Mouse (Mus musculus): Measurements from ENCODE around the gene Fcor. TPM values are rescaled to one million over a fixed set of nuclear protein-coding genes. Genes with fewer than 3 reads are reported as not detected.
A peak's percentile ranks its signal among the peaks of the same experiment; 100 is the strongest.

Fcor gene
- polyA plus RNA-seq, 2 experiments, result 1.4 to 3.5 TPM

DNA sequence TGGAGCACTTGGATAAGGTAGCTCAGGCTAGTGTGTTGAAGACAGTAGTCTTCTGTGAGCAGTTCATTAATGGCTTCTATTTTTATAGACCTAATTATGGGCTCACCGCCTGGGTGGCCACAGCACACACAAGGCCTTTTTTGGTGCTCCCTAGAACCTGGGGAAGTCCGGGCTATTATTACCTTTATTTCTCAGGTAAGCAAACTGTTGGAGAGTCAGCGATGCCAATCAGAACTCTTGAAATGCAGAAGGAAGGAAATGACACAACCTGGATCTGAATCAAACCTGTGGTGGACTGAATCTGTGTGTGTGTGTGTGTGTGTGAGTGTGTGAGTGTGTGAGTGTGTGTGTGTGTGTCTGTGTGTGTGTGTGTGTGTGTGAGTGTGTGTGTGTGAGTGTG lies 22.0 kb upstream of the Fcor start, which contains the start of gene Fcer2a:
Gene Fcer2a (minus strand): TSS at position 55 of the 400 bp plus-strand sequence.
- WGBS (ENCODE audit: insufficient replicate concordance), result 54% methylated on average over 3 of the region's 3 CpGs
- no peak for TF ChIP-seq EP300 (IDR thresholded peaks at IDR 0.05; ENCODE audit: low read depth)
- TF ChIP-seq CTCF (IDR thresholded peaks at IDR 0.05; ENCODE audit: low read depth), result no peak
- Histone ChIP-seq H3K27ac (no peak within 1 kb of the TSS), H3K4me2 (ENCODE audit: low read depth) (no peak within 1 kb of the TSS), H3K9ac (replicated peaks) (no peak within 1 kb of the TSS), H3K9me3 (ENCODE audit: control insufficient read depth, low read length) (no peaks in the 10 kb centered on the region), H3K36me3 (replicated peaks; ENCODE audit: control insufficient read depth, insufficient read depth, low read depth) (no peaks in the 10 kb centered on the region), H3K27me3 (ENCODE audit: control insufficient read depth, insufficient read depth, low read length) (no peaks in the 10 kb centered on the region), H3K4me1 (replicated peaks; ENCODE audit: control insufficient read depth in 2 of 2, insufficient read depth in 2 of 2, low read length in 1 of 2) (no peaks in the 10 kb centered on the region), H3K4me3 (ENCODE audit: insufficient read depth in 1 of 2, low read depth in 2 of 2, low read length in 2 of 2) (no peak within 1 kb of the TSS)
- ATAC-seq (ENCODE audit: insufficient read depth) (no peak), DNase-seq (ENCODE audit: low read depth in 3 of 3, low spot score in 3 of 3) (no peak)

DNA sequence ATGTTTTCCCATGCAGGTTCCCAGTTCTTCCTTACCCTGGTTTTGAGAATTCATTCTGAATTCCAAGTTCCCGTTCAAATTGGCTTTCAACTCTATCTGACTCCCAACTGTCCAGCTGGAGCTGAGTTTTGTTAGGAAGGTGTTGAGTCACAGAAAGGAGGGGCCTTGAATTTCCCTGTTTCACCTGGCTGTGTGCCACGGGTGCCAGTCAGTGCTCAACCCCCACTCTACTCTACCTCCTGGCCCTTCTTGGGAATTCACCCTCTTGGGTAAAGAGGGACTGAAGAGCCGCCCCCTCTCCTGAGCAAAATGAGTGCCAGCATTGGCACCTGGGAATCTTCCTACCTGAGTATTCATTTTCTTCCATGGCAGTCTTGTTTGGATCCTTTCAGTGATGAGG lies 18.6 kb upstream of the Fcor start:
- ATAC-seq (ENCODE audit: insufficient read depth), result no peak
- H3K4me1 ChIP-seq (replicated peaks; ENCODE audit: control insufficient read depth in 2 of 2, insufficient read depth in 2 of 2, low read length in 1 of 2), result no peaks in the 10 kb centered on the region
- H3K9me3 ChIP-seq (ENCODE audit: control insufficient read depth, low read length), result no peaks in the 10 kb centered on the region
- TF ChIP-seq EP300 (IDR thresholded peaks at IDR 0.05; ENCODE audit: low read depth) (no peak), CTCF (IDR thresholded peaks at IDR 0.05; ENCODE audit: low read depth) (no peak)
- no peak overlapping the region for H3K4me3 ChIP-seq (ENCODE audit: insufficient read depth in 1 of 2, low read depth in 2 of 2, low read length in 2 of 2)
- no peak overlapping the region for H3K4me2 ChIP-seq (ENCODE audit: low read depth)
- no peaks in the 10 kb centered on the region for H3K36me3 ChIP-seq (replicated peaks; ENCODE audit: control insufficient read depth, insufficient read depth, low read depth)
- H3K27ac ChIP-seq, result no peak overlapping the region
- WGBS (ENCODE audit: insufficient replicate concordance), result 52% methylated on average over 3 of the region's 3 CpGs
- no peaks in the 10 kb centered on the region for H3K27me3 ChIP-seq (ENCODE audit: control insufficient read depth, insufficient read depth, low read length)
- H3K9ac ChIP-seq (replicated peaks), result no peak overlapping the region
- no peak for DNase-seq (ENCODE audit: low read depth in 3 of 3, low spot score in 3 of 3)

DNA sequence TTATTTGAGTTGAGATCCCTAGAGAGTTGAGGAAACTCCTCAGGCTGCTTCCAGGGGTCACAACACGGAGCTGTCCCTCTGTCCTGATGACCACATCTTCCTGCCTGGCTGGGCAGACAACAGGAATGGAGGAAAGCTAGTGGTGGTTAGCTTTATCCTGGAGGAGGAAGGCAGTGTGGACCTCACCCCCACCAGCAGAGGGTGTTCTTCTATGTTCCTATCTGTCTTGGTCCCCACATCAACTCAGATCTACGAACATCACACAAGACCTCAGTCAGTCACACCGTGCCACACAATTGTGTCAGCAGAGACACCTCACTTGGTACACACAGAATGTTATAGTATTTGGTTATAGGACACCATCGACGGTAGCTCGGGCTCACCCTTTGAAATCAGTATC lies 15.4 kb upstream of the Fcor start:
- no peak overlapping the region for H3K9ac ChIP-seq (replicated peaks)
- H3K9me3 ChIP-seq (ENCODE audit: control insufficient read depth, low read length), result no peaks in the 10 kb centered on the region
- no peaks in the 10 kb centered on the region for H3K27me3 ChIP-seq (ENCODE audit: control insufficient read depth, insufficient read depth, low read length)
- H3K36me3 ChIP-seq (replicated peaks; ENCODE audit: control insufficient read depth, insufficient read depth, low read depth), result no peaks in the 10 kb centered on the region
- no peak for TF ChIP-seq EP300 (IDR thresholded peaks at IDR 0.05; ENCODE audit: low read depth)
- TF ChIP-seq CTCF (IDR thresholded peaks at IDR 0.05; ENCODE audit: low read depth), result peak; percentile 37; the same call in 1 of the 2 replicates
- ATAC-seq (ENCODE audit: insufficient read depth) (no peak), DNase-seq (ENCODE audit: low read depth in 3 of 3, low spot score in 3 of 3) (no peak)
- H3K4me1 ChIP-seq (replicated peaks; ENCODE audit: control insufficient read depth in 2 of 2, insufficient read depth in 2 of 2, low read length in 1 of 2), result no peaks in the 10 kb centered on the region
- WGBS (ENCODE audit: insufficient replicate concordance), result 52% methylated on average over 6 of the region's 6 CpGs
- no peak overlapping the region for H3K4me2 ChIP-seq (ENCODE audit: low read depth)
- H3K27ac ChIP-seq, result no peak overlapping the region
- H3K4me3 ChIP-seq (ENCODE audit: insufficient read depth in 1 of 2, low read depth in 2 of 2, low read length in 2 of 2), result no peak overlapping the region

DNA sequence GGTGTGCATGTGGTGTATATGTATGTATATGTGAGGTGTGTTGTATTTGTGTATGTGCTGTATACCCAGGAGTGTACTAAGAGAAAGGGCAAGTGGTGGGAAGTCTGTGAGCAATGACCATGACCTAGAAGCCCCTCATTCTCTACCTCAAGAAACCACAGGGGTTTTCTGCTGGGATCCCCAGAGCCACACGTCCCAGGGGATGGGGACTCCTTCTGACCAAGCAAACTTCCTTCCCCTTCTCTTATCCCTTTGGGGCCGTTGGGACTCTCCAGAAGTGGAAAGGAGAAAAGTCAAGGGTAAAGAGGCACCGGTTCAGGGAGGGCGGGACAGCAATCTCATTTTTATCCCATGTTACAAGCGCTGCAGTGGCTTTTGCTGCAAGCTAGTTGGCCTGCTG lies 13.3 kb upstream of the Fcor start:
- Histone ChIP-seq H3K27me3 (ENCODE audit: control insufficient read depth, insufficient read depth, low read length) (no peaks in the 10 kb centered on the region), H3K4me1 (replicated peaks; ENCODE audit: control insufficient read depth in 2 of 2, insufficient read depth in 2 of 2, low read length in 1 of 2) (no peaks in the 10 kb centered on the region), H3K4me3 (ENCODE audit: insufficient read depth in 1 of 2, low read depth in 2 of 2, low read length in 2 of 2) (no peak overlapping the region), H3K9me3 (ENCODE audit: control insufficient read depth, low read length) (no peaks in the 10 kb centered on the region), H3K27ac (no peak overlapping the region), H3K9ac (replicated peaks) (no peak overlapping the region), H3K36me3 (replicated peaks; ENCODE audit: control insufficient read depth, insufficient read depth, low read depth) (no peaks in the 10 kb centered on the region; the same call in 1 of the 2 replicates), H3K4me2 (ENCODE audit: low read depth) (no peak overlapping the region)
- no peak for TF ChIP-seq CTCF (IDR thresholded peaks at IDR 0.05; ENCODE audit: low read depth)
- TF ChIP-seq EP300 (IDR thresholded peaks at IDR 0.05; ENCODE audit: low read depth), result no peak
- no peak for DNase-seq (ENCODE audit: low read depth in 3 of 3, low spot score in 3 of 3)
- 39% methylated on average over 5 of the region's 5 CpGs for WGBS (ENCODE audit: insufficient replicate concordance)
- no peak for ATAC-seq (ENCODE audit: insufficient read depth)

GRCm38 (mm10) chr8:3684530-3684929 lies 12.4 kb upstream of the Fcor start:
- H3K4me1 ChIP-seq (replicated peaks; ENCODE audit: control insufficient read depth in 2 of 2, insufficient read depth in 2 of 2, low read length in 1 of 2), result no peaks in the 10 kb centered on the region
- H3K27ac ChIP-seq, result no peak overlapping the region
- no peak overlapping the region for H3K4me2 ChIP-seq (ENCODE audit: low read depth)
- H3K9ac ChIP-seq (replicated peaks), result no peak overlapping the region
- H3K4me3 ChIP-seq (ENCODE audit: insufficient read depth in 1 of 2, low read depth in 2 of 2, low read length in 2 of 2), result no peak overlapping the region
- TF ChIP-seq CTCF (IDR thresholded peaks at IDR 0.05; ENCODE audit: low read depth) (no peak), EP300 (IDR thresholded peaks at IDR 0.05; ENCODE audit: low read depth) (no peak)
- H3K9me3 ChIP-seq (ENCODE audit: control insufficient read depth, low read length), result no peaks in the 10 kb centered on the region
- DNase-seq (ENCODE audit: low read depth in 3 of 3, low spot score in 3 of 3) (no peak), ATAC-seq (ENCODE audit: insufficient read depth) (no peak)
- no peaks in the 10 kb centered on the region for H3K27me3 ChIP-seq (ENCODE audit: control insufficient read depth, insufficient read depth, low read length)
- peaks cover 9% of the 10 kb centered on the region for H3K36me3 ChIP-seq (replicated peaks; ENCODE audit: control insufficient read depth, insufficient read depth, low read depth)
